Mouse (Mus musculus): ENCODE results near the gene Gpr182.
A peak's percentile ranks its signal among the peaks of the same experiment; 100 is the strongest.
"Not testable (repeated sequence)": the region's sequence is repeated elsewhere in the genome, so short reads cannot be mapped to it uniquely, and the experiment has no call there.

The Gpr182 gene

GRCm38 (mm10) chr10:127751548-127751947, at the start of gene Gpr182:
Gpr182 (minus strand) TSS chr10:127751732.
- no peak for DNase-seq

DNA sequence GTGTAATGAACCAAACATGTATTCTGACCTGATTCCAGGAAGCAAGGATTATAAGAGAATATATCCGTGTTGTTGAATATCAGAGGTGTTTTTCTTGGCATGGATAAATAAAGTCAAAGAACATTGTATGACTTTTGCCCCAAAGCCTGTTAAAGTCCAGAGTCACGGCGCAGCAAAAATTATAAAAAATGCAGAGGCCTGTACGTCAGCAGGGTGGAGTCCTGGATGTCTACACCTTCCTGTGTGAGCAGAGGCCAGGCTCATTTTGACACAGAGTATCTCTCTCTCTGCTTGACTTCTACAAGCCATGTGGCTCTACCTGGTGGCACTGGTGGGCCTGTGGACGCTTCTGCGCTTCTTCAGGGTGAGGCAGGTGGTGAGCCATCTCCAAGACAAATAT, 49.4 kb upstream of the Gpr182 start, which contains the start of gene Rdh16:
TSS of gene Rdh16 (plus strand) at position 262 of the 400 bp plus-strand sequence.
- no peak for DNase-seq

DNA sequence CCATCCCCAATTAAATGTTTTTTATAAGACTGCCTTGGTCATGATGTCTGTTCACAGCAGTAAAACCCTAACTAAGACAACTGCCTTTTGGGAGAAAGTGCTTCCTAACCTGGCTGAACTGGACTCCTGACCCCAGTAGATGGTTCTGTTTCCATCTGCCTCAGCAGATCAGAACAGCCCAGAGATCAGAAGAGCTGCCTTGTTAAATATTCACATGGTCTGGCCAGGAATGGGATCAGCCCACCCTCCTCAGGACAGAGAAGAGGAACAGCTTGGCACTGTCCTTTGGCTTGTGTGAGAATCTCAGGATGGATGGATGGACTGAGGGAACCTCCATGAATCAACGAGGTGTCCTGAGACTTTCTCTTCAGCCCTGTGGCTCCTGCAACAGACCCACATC, 47.8 kb upstream of the Gpr182 start:
- DNase-seq = no peak

DNA sequence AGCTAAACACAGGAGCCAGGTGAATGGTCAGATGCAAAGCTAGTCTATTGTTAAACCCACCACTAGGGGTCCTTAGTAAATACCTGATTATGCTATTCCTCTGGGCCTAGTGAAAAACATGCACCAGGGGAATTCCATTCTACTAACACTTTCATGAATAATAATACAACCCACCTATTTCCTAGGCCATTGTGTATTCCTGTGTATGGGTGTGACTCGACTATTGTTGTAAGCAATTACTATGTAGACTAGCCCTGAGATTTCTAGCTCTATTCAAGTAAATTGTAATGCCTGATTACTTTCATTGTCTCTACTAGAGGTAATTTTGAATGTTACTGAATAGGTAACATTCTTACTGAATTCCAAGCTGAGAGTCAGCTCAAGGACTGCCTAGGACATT, 33.9 kb upstream of the Gpr182 start:
- DNase-seq = not testable (repeated sequence)

GRCm38 (mm10) chr10:127782321-127782720, 30.8 kb upstream of the Gpr182 start:
- not testable (repeated sequence) for DNase-seq

- no peak for DNase-seq
These were observed 24.5 kb upstream of the Gpr182 start, which contains the start of gene Rdh9 for GRCm38 (mm10) chr10:127776011-127776410. Rdh9 (plus strand) TSS chr10:127776386.

GRCm38 (mm10) chr10:127766564-127766963, 15.0 kb upstream of the Gpr182 start:
- no peak for DNase-seq

DNA sequence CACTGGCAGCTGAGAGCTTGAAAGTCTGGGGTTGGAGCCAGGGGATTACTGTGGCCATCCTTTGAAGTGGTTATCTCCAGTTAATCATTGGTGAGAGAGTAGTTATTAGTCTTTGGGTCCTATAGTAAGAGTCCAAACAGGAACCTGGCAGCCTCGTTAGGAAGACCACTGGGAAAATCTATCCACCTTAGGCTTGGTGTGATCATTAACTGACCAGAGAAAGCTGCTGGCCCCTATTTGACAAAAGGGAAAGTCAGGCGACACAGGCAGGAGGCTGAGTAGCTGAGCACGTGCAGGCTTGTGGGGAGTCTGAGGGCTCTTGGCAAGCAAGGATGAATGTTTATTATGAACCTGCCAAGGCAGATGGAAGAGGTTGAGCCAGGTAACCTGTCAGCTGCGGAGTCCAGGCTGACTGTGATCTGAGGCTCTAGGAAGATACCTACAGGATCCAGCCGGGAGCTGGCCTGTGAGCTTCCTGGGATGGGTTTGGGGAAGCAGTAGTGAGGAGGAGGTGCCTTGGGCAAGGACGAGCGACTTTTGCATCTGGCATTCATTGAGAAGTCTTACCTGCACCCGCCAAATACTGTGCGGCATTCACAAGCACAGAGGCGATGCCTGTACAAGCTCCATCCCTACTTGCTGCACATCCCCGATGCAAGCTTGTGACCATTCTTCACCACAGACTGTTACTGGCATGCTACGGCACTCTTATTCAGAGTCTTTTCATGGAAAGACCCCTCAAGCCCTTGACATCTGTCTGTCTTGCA, 12.6 kb upstream of the Gpr182 start:
- DNase-seq = peak; percentile 50 to 60

DNA sequence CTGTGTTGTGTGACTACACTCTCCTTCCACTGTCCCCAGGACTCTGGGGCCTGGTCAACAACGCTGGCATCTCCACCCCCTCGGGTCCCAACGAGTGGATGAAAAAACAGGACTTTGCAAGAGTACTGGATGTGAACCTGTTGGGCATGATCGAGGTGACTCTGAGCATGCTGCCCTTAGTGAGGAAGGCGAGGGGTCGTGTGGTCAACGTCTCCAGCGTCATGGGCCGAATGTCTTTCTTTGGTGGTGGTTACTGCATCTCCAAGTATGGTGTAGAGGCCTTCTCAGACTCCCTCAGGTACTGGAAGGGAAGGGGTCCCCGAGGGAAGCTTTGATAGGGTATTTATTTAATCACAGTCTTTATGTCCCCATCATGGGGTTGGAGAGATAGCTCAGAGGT, 11.4 kb upstream of the Gpr182 start:
- DNase-seq = not testable (repeated sequence)

GRCm38 (mm10) chr10:127759181-127760110, 7.9 kb upstream of the Gpr182 start, which contains the start of the genes Rdh1 and Rdh16f1:
Rdh1 (plus strand) TSS chr10:127759721.
Rdh16f1 (plus strand) TSS chr10:127759787.
- DNase-seq = peak in 1 of 2 experiments; percentile 1

GRCm38 (mm10) chr10:127755770-127756468, 4.4 kb upstream of the Gpr182 start:
- peak in 1 of 2 experiments; percentile 1 for DNase-seq

GRCm38 (mm10) chr10:127755246-127755645, 3.7 kb upstream of the Gpr182 start:
- DNase-seq = no peak

DNA sequence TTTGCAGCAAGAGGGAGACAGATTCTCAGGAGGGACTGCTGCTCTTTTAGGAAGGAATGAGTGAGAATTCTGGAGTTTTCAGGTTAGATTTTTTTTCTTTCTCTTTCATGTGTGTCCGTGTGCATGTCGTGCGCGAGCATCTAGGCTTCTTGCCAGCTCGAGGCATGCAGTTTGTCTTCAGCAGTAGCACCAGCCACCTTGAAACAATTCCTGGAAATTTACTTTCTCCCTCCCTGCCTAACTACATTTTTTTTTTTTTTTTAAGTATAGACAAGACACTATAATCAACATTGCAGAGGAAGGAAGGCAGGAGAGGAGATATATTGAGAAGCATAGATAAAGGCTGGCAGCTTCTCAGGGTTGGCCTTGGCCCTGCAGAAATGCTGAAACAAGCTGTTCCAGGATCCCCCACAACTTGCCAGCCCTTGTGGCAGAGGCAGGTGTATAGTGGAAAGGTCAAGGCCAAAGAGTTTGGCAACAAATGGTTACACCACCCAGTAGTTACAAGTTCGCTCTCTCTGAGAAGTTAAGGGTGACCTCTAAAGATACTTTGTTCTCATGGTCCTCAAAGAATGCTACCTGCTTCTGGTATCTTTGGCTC, 3.1 kb upstream of the Gpr182 start:
- peak in 1 of 2 experiments; percentile 27 for DNase-seq

GRCm38 (mm10) chr10:127750136-127750777, 1.3 kb downstream of the Gpr182 start:
- DNase-seq = peak in 1 of 2 experiments; percentile 41

DNA sequence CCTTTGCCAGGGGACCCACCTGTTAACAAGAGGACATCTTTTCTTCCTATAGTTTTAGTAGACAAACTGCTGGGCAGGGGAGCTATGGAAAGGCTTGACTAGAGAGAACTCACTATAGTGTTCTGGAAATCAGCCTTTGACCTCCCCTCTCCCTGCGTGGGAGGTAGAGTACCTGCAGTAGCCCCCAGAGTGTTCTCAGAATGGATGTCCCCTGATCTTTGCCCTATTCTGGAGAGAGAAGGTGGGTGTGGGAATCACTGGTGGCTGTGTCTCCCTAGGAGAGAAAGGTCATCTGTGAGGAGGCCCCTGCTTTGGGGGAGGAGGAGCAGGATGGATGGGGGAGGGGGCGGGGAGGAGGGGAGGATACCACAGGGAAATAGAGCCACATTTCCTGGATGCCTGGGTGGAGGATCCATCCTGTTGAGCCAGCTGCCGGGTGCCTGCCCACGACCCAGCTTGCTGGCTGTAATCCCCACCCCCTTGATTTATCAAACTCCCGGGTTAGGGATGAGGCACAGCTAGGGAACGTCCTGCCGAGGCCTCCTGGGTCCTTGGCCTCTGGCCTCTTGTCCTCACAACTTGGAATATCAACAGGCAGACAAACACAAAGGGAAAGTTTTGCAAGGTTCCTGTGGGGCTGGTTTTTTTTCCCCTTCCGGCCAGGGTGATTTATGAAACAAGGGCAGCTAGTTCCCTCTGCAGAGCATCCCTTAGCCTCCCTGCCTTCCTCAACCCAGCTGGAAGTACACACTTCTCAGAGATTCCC, 2.5 kb downstream of the Gpr182 start:
- DNase-seq = no peak

GRCm38 (mm10) chr10:127747254-127747653, 4.3 kb downstream of the Gpr182 start:
- no peak for DNase-seq

DNA sequence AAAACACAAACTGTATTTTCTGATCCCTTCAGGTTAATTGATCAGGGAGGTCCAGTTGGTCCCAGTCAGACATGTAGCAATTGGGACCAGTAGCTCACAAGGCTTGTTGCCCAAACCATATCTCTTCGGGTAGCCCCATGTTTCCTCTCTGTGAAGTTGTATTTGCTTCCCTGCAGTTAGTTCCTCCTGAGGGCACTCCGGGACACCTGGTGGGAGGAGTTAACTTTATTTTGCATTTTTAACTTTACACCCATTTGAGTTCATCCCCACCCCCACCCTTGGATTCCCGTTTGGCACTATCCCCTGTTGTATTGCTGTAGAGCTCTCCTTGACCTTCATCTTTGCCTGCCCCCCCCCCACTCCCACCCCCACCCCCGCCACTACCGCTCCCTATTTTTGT, 5.6 kb downstream of the Gpr182 start:
- no peak for DNase-seq

DNA sequence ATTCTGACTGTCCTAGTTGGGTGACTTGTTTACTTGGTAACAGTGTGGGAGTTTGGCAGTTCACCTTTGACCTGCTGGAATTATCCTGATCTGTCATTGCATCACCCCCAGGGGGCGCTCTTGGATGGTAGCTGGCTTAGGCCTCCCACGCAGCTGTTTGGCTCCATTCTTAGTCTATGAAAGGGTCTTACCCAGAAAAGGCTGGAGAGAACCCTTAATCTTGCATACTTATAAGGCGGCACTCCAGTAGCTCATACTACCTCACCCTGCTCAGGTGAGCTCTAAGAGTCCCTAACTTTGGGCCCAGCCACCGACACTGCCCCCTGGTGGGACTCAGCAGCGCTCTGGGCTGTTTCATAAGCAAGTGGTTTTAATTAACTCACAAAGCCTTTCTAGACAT, 6.9 kb downstream of the Gpr182 start:
- peak; percentile 48 to 62 for DNase-seq

GRCm38 (mm10) chr10:127739661-127740161, 11.8 kb downstream of the Gpr182 start:
- no peak for DNase-seq

DNA sequence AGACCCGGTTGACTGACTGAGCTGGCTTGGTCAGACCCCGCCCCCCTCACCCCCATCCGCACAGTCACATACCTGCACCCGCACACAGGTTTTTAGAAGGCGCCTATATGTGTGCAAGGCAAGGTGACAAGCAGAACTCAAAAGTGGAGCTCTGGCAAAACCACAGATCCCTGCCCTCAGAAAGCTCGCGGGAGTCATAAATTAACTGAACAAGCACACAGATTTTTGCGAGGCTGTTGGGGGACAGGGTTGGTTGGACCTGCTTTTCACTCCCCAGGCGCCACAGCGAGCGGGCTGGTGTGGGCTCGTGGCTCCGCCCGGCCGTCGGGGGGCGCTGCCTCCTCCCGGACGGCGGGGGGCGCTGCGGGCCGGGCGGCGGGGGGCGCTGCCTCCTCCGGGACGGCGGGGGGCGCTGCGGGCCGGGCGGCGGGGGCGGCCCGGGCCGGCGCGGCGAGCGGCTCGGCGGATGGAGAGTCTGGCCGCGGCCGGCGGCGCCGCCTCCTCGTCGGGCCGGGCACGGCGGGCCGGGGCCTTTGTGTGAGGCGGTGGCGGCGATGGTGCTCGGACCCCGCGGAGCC, 12.4 kb downstream of the Gpr182 start, which contains the start of gene Zbtb39:
TSS of gene Zbtb39 (plus strand) at position 456 of the 578 bp plus-strand sequence.
- DNase-seq = peak; percentile 82 to 92

All from cerebellum, postnatal 25 days (tissue).